Mouse (Mus musculus) neural tube, embryonic 11.5 days (tissue): ENCODE data around the gene Tmem222. TPM values are rescaled to one million over a fixed set of nuclear protein-coding genes. Genes with fewer than 3 reads are reported as not detected.

Source experiments
- ATAC-seq: fragments of 200-750 bp; cut with Nextera tagmentation; 2 replicates; pipeline ENCODE4 v1.8.0; 2017; ENCODE audit warnings: moderate number of reproducible peaks, mild to moderate bottlenecking, moderate TSS enrichment, moderate library complexity; ENCODE audit not compliant: insufficient read depth, low FRiP score, low TSS enrichment
- DNase-seq: peaks from one replicate; pipeline ENCODE4 v3.0.0-alpha.2; 2015; ENCODE audit warnings: low spot score
- H3K27ac ChIP-seq: fragments of 300-500 bp; sonication (generic); 2 replicates; pipeline ENCODE4 v1.5.1; 2014; ENCODE audit warnings: low read depth, mild to moderate bottlenecking, low read length
- H3K27me3 ChIP-seq: fragments of 300-500 bp; sonication (generic); 2 replicates; pipeline ENCODE4 v1.6.1; 2014; ENCODE audit warnings: mild to moderate bottlenecking, low read length, mixed read lengths; ENCODE audit not compliant: control insufficient read depth, insufficient read depth
- H3K36me3 ChIP-seq: fragments of 300-500 bp; sonication (generic); 2 replicates; pipeline ENCODE4 v1.6.1; 2014; ENCODE audit warnings: mild to moderate bottlenecking, low read length, moderate library complexity, mixed read lengths; ENCODE audit not compliant: control insufficient read depth, insufficient read depth
- H3K4me1 ChIP-seq: fragments of 300-500 bp; sonication (generic); 2 replicates; pipeline ENCODE4 v1.6.1; 2014; ENCODE audit warnings: low read length, mixed read lengths; ENCODE audit not compliant: control insufficient read depth, insufficient read depth
- H3K4me2 ChIP-seq: fragments of 300-500 bp; sonication (generic); 2 replicates; pipeline ENCODE4 v1.6.1; 2014; ENCODE audit warnings: low read depth, mild to moderate bottlenecking, moderate library complexity
- H3K4me3 ChIP-seq: fragments of 300-500 bp; sonication (generic); 2 replicates; pipeline ENCODE4 v1.5.1; 2014; ENCODE audit warnings: low read depth, low read length
- H3K9ac ChIP-seq: fragments of 300-500 bp; sonication (generic); 2 replicates; pipeline ENCODE4 v1.6.1; 2014; ENCODE audit warnings: mild to moderate bottlenecking, low read length
- H3K9me3 ChIP-seq: fragments of 300-500 bp; sonication (generic); 2 replicates; pipeline ENCODE4 v1.6.1; 2016; ENCODE audit warnings: low read length; ENCODE audit not compliant: control insufficient read depth
- WGBS: fragments of 180-500 bp; shearing (Covaris S2); extraction: QIAGEN DNeasy Blood & Tissue Kit; methylation state at CpG from one replicate; pipeline ENCODE4 v1.1.7; 2014; 5-methylcytosine and 5-hydroxymethylcytosine counted together
- polyA plus RNA-seq: library from polyadenylated mRNA; unstranded; fragments of >200 nt; fragmentation: Nextera tagmentation; extraction: Ambion mirVana; gene quantifications from 2 replicates; pipeline ENCODE4 v1.2.1, GENCODE M21; 2014

Gene Tmem222
- polyA plus RNA-seq, 1 experiment from 2014 or later = 91.0 TPM

GRCm38 (mm10) chr4:133262882-133263281 lies 14.7 kb downstream of the Tmem222 start, which contains the start of gene Sytl1:
TSS of gene Sytl1 (minus strand) at chr4:133263113.
- Histone ChIP-seq H3K9ac (no peak within 1 kb of the TSS), H3K4me1 (no peaks in the 10 kb centered on the region), H3K36me3 (peaks cover 25% of the 10 kb centered on the region), H3K27me3 (no peaks in the 10 kb centered on the region), H3K4me2 (no peak within 1 kb of the TSS), H3K9me3 (no peaks in the 10 kb centered on the region), H3K27ac (no peak within 1 kb of the TSS), H3K4me3 (no peak within 1 kb of the TSS)
- 47% methylated on average over 7 of the region's 7 CpGs for WGBS
- DNase-seq (no peak), ATAC-seq (no peak)

GRCm38 (mm10) chr4:133262375-133262765 lies 15.2 kb downstream of the Tmem222 start:
- no peak for DNase-seq
- Histone ChIP-seq H3K4me3 (no peak overlapping the region), H3K9me3 (no peaks in the 10 kb centered on the region), H3K27ac (no peak overlapping the region), H3K4me1 (no peaks in the 10 kb centered on the region), H3K36me3 (peaks cover 23% of the 10 kb centered on the region), H3K9ac (no peak overlapping the region), H3K27me3 (no peaks in the 10 kb centered on the region), H3K4me2 (no peak overlapping the region)
- ATAC-seq = no peak
- WGBS = 62% methylated on average over 7 of the region's 7 CpGs

- 46% methylated on average over 10 of the region's 10 CpGs for WGBS
- Histone ChIP-seq H3K9ac (no peak overlapping the region), H3K27ac (no peak overlapping the region)
Observed at GRCm38 (mm10) chr4:133261641-133262374, 15.8 kb downstream of the Tmem222 start.

GRCm38 (mm10) chr4:133257798-133258408 lies 19.7 kb downstream of the Tmem222 start:
- Histone ChIP-seq H3K27ac (no peak overlapping the region), H3K27me3 (peaks cover 16% of the 10 kb centered on the region; the same call in 1 of the 2 replicates), H3K9me3 (no peaks in the 10 kb centered on the region), H3K4me2 (no peak overlapping the region), H3K9ac (no peak overlapping the region), H3K36me3 (no peaks in the 10 kb centered on the region), H3K4me3 (no peak overlapping the region), H3K4me1 (no peaks in the 10 kb centered on the region)
- 80% methylated on average over 12 of the region's 12 CpGs for WGBS
- ATAC-seq (no peak), DNase-seq (no peak)

More at GRCm38 (mm10) chr4:133261641-133262374, 15.8 kb downstream of the Tmem222 start:
- Histone ChIP-seq H3K36me3 (peaks cover 23% of the 10 kb centered on the region), H3K4me1 (no peaks in the 10 kb centered on the region), H3K4me2 (no peak overlapping the region), H3K27me3 (0 out of 2 replicates have a peak, but pooled peaks cover 5% of the 10 kb centered on the region), H3K9me3 (no peaks in the 10 kb centered on the region), H3K4me3 (no peak overlapping the region)
- DNase-seq = no peak
- no peak for ATAC-seq

- peaks cover 16% of the 10 kb centered on the region; the same call in 1 of the 2 replicates for H3K27me3 ChIP-seq
- no peak overlapping the region for H3K4me3 ChIP-seq
- H3K9ac ChIP-seq = no peak overlapping the region
- no peak overlapping the region for H3K4me2 ChIP-seq
- ATAC-seq = no peak
- H3K36me3 ChIP-seq = no peaks in the 10 kb centered on the region
- H3K4me1 ChIP-seq = no peaks in the 10 kb centered on the region
- no peak overlapping the region for H3K27ac ChIP-seq
- no peaks in the 10 kb centered on the region for H3K9me3 ChIP-seq
- WGBS = 45% methylated on average over 11 of the region's 12 CpGs
- DNase-seq = no peak
Observed at GRCm38 (mm10) chr4:133257230-133257629, 20.4 kb downstream of the Tmem222 start.

- DNase-seq (no peak), ATAC-seq (no peak)
- no peaks in the 10 kb centered on the region for H3K4me1 ChIP-seq
- no peak overlapping the region for H3K9ac ChIP-seq
- no peak overlapping the region for H3K27ac ChIP-seq
- peaks cover 19% of the 10 kb centered on the region for H3K27me3 ChIP-seq
- H3K9me3 ChIP-seq = no peaks in the 10 kb centered on the region
- H3K4me2 ChIP-seq = no peak overlapping the region
- WGBS = 19% methylated on average over 24 of the region's 24 CpGs
- no peaks in the 10 kb centered on the region for H3K36me3 ChIP-seq
- H3K4me3 ChIP-seq = no peak overlapping the region
Observed at GRCm38 (mm10) chr4:133256820-133257219, 20.8 kb downstream of the Tmem222 start.

- no peak overlapping the region for H3K4me2 ChIP-seq
- no peak overlapping the region for H3K9ac ChIP-seq
- H3K4me1 ChIP-seq = no peaks in the 10 kb centered on the region
- H3K9me3 ChIP-seq = no peaks in the 10 kb centered on the region
- peaks cover 27% of the 10 kb centered on the region for H3K27me3 ChIP-seq
- no peak overlapping the region for H3K4me3 ChIP-seq
- DNase-seq (no peak), ATAC-seq (no peak)
- 63% methylated on average over 6 of the region's 6 CpGs for WGBS
- no peaks in the 10 kb centered on the region for H3K36me3 ChIP-seq
- H3K27ac ChIP-seq = no peak overlapping the region
Observed at GRCm38 (mm10) chr4:133255392-133255791, 22.2 kb downstream of the Tmem222 start.

- H3K9ac ChIP-seq = no peak overlapping the region
- WGBS = 43% methylated on average over 12 of the region's 12 CpGs
- ATAC-seq (no peak), DNase-seq (no peak)
- peaks cover 30% of the 10 kb centered on the region for H3K27me3 ChIP-seq
- no peak overlapping the region for H3K4me2 ChIP-seq
- H3K9me3 ChIP-seq = no peaks in the 10 kb centered on the region
- H3K27ac ChIP-seq = no peak overlapping the region
- no peaks in the 10 kb centered on the region for H3K4me1 ChIP-seq
- H3K36me3 ChIP-seq = no peaks in the 10 kb centered on the region
- H3K4me3 ChIP-seq = no peak overlapping the region
Observed at GRCm38 (mm10) chr4:133253412-133253811, 24.2 kb downstream of the Tmem222 start.

- Histone ChIP-seq H3K4me1 (no peaks in the 10 kb centered on the region), H3K27ac (no peak overlapping the region), H3K4me2 (no peak overlapping the region), H3K9ac (no peak overlapping the region), H3K36me3 (no peaks in the 10 kb centered on the region), H3K9me3 (no peaks in the 10 kb centered on the region), H3K4me3 (no peak overlapping the region), H3K27me3 (peaks cover 32% of the 10 kb centered on the region)
- DNase-seq (no peak), ATAC-seq (no peak)
- 47% methylated on average over 4 of the region's 4 CpGs for WGBS
Observed at GRCm38 (mm10) chr4:133252089-133252488, 25.5 kb downstream of the Tmem222 start.
